Mouse (Mus musculus): ENCODE measurements at regions not wholly inside any gene's neighbourhood (a gene's known extent, or its start where the extent isn't known, plus 50 kb on each side); places are given as distances from the start of the nearest gene placed in this dataset.

- no peak for DNase-seq (ENCODE audit: extremely low read depth, low read depth)
Observed at GRCm38 (mm10) chr10:111740586-111741265, 231.7 kb upstream of the Krr1 start.

DNA sequence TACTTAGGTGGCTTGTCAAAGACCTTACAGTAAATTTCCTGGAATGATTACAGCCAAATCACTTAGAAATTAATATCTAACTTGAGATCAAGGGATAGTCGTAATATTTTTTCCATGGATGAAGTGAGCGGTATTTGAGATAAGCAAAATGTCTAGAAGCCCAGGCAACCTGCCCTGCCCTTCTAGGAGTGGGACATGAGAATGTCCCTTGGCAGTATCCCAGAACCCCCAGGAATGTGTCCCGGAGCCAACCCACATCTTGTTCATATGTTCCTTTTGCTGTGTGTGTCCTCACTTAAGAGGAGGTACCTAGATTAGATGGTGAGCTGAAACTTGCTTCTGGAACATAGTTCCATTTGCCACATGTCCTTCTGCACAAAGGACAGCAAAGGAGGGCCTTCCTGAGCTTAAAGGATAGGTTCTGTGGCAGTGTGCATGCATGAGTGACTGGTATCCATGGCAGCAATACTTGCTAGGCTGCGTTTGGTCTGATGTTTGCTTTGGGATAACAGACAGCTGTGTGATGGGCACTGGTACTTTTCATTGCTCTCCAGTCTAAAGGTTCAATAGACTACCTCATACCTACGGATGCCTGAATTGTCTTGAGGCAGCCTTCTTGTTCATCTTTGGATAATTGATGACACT is 231.0 kb upstream of the Krr1 start:
- DNase-seq (ENCODE audit: extremely low read depth, low read depth) = no peak

DNA sequence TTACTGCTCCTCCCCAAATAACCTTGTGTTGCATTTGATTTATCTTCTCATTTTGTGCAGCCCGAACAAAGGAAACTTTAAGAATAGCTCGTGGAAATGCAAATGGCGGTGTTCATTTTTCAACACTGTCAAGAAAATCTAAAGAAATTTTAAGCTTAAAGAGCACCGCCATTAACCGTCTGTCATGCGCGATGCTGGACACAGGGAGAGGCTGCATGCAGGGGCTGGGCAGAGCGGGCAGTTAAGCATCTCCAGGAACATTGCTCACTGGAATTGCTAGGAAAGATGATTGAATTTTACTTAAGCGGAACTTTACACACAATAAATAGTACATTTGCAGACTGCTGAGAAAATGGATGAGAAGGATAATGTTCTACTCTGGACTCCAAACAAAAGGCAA is 229.2 kb upstream of the Krr1 start:
- no peak for DNase-seq (ENCODE audit: extremely low read depth, low read depth)

GRCm38 (mm10) chr10:111745116-111745515 is 227.3 kb upstream of the Krr1 start:
- DNase-seq (ENCODE audit: extremely low read depth, low read depth) = no peak

DNA sequence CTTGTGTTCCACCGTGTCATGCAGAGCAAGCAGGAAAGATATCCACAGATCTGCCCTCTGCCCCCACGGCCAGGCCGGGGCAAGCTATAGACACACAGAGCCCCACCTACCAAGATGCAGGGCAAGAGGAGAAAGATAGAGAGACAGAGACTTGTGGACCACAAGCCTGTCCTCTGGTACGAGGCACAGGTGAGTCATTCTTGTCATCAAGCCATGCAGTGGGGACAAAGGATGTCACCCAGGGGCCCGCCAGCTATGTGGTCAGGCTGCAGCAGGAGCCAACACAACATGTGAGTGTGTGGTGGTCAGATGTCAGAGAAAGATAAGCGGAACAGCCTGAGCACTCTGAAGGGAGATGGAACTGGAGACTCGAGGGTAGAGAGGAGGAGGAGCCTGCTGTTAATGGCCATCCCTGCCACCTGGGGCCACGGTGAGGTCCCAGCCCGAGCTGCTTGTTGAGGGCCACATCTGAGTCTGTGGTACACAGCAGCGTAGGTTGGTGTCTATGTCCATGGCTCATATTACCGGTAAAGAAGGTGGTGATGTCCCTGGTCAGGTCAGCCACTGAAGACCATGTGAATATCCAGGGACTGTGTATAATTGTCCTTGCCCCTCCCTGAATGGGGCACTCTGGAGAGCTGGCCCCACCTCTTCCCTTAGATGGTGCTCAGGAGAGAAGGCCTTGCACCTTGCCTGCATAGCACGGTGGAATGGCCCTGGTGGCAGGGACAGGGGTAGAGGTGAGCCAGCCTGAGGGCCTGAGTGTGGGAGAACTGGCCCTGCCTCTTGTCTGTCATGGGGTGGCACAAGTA is 226.2 kb upstream of the Krr1 start:
- DNase-seq (ENCODE audit: extremely low read depth, low read depth) = no peak

DNA sequence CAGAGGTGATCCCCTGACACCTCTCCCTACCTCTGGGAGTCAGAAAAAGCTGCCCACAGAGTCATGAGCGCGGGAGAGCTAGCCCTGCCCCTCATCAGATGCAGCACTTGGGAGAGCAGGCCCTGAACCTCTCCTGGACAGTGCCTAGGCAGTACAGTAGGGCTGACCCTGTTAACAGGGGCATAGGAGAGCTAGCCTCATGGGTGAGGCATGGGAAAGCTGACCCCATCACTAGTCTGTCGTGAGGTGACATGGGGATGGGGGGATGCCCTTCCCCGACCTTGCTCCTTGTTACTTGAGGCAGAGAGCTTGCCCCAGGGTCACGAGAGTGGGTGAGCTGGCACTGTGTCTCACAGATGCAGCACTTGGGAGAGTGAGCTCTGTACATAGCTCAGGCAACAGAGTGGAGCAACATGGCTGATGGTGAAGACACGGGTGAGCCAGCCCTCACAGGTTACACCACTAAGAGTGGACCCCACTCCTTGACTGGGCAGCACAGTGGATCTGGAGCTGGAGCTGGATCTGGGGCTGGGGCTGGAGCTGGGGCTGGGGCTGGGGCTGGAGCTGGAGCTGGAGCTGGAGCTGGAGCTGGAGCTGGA is 225.5 kb upstream of the Krr1 start:
- DNase-seq (ENCODE audit: extremely low read depth, low read depth) = no peak

- DNase-seq (ENCODE audit: extremely low read depth, low read depth) = no peak
Observed at GRCm38 (mm10) chr10:111748482-111748881, 224.0 kb upstream of the Krr1 start.

- no peak for DNase-seq (ENCODE audit: extremely low read depth, low read depth)
Observed at GRCm38 (mm10) chr10:111753646-111754045, 218.8 kb upstream of the Krr1 start.

- no peak for DNase-seq (ENCODE audit: extremely low read depth, low read depth)
Observed at GRCm38 (mm10) chr10:111755964-111756363, 216.5 kb upstream of the Krr1 start.

DNA sequence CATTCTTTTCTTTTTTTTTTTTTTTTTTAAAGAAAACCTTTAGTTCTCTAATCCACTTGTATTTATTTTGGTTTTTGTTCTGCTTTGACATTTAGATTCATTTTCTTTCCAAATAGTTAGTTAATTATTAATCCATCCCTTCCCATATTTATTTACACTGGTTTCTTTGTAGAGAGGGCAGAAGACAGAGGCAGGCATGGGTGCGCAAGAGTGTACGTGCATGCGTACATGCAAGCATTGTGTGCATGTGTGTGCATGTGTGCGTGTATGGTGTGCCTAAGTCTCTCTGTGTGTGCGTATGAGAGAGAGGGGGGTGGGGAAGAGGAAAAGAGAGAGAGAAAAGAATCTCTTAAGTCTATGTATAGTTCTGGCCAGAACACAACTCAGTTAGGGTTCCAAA is 215.9 kb upstream of the Krr1 start:
- no peak for DNase-seq (ENCODE audit: extremely low read depth, low read depth)

GRCm38 (mm10) chr10:111757689-111758088 is 214.8 kb upstream of the Krr1 start:
- no peak for DNase-seq (ENCODE audit: extremely low read depth, low read depth)

GRCm38 (mm10) chr10:111759505-111759904 is 213.0 kb upstream of the Krr1 start:
- no peak for DNase-seq (ENCODE audit: extremely low read depth, low read depth)

GRCm38 (mm10) chr10:111762751-111763528 is 209.5 kb upstream of the Krr1 start:
- no peak for DNase-seq (ENCODE audit: extremely low read depth, low read depth)

DNA sequence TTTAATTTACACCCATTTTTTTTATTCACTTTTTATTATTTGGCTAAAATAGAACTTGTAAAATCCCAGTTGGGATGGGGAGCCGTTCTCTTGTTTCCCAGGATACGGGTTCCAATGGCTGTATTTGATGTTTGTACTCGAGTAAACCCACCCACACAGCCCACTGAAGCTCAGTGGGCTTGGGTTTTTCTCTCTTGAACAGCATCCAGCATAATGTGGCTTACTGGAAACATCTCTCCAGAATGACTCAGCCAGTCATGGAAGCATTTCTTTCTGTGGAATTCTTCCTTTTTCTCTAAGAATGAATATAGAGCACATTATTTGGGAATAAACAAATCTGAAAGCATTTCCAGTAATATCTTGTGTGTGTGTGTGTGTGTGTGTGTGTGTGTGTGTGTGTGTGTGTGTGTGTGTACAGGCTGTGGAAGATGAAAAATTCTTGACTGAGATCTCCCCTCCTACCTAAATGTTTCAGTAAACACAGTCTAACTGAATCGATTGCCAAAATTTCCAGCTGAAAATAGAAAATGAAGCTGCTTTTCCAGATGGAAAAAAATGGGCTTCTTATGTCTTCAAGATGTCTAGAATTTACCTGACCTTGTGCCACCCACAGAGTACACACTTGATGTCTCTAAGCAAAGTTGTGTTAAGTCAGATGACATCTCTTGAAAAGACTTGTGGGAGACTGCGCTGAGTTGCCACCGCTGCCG is 205.3 kb upstream of the Krr1 start:
- no peak for DNase-seq (ENCODE audit: extremely low read depth, low read depth)

- DNase-seq (ENCODE audit: extremely low read depth, low read depth) = no peak
Observed at GRCm38 (mm10) chr10:111767813-111768455, 204.5 kb upstream of the Krr1 start.

- DNase-seq (ENCODE audit: extremely low read depth, low read depth) = no peak
Observed at GRCm38 (mm10) chr10:111769486-111770002, 202.9 kb upstream of the Krr1 start.

DNA sequence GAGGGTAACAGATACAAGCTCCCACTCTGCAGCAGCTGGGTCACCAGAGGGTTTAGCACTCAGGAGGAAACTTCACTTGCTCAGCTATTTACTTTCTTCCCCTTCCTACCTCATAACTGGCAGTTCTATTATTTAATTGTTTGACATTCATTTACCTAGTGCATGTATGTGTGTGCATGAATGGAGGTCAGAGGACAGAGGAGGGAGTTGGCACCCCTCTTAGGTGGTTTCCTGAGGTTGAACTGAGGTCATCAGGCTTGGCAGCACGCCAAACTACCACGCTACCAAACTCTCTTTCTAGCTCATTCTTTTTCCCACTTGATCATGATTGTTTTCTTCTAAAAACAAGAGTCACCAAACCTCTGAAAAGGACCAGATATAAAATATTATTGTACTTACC is 202.4 kb upstream of the Krr1 start:
- no peak for DNase-seq (ENCODE audit: extremely low read depth, low read depth)

GRCm38 (mm10) chr10:111771010-111771409 is 201.5 kb upstream of the Krr1 start:
- DNase-seq (ENCODE audit: extremely low read depth, low read depth) = no peak

DNA sequence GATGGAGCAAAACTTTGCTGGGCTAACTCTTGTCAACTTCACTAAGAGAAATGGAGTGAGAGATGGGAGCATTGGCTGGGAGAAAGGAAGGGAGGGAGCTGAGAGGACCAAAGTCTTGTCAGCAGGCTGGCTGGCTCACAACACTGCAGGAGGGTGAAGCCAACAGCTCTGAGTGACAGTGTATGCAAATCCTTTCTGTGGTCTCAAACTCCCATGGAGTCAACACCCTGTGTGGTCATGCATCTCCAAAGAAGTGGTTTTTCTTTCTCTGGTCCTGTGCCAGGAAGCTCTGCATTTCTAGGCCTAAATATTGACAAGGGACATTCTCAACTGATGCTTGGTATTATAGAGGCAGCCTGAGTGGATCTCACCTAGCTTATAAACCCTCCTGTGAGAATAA is 194.9 kb upstream of the Krr1 start:
- DNase-seq (ENCODE audit: extremely low read depth, low read depth) = no peak

DNA sequence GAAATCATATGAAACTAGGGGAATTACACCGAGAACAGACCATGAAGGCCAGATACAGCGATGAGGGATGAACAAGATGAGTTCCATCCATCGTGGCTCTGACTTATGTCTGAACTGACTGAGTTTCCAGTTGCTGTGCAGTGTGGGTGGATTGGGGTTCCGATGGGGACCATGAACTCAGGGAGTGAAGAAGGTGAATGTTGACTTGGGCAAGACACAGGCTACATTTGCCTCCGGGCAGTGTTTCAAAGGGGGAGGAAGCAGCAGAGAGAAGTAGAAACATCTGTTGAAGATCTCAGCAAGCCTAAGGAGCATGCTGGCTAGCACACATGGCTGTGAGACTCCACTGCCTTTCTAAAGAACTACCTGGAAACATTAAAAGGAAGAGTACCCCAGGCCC is 194.4 kb upstream of the Krr1 start:
- DNase-seq (ENCODE audit: extremely low read depth, low read depth) = no peak
